Mouse (Mus musculus) kidney, embryonic 16.5 days (tissue): ENCODE data around the gene Pdxk. TPM values are rescaled to one million over a fixed set of nuclear protein-coding genes. Genes with fewer than 3 reads are reported as not detected.

ENCODE experiments used
- ATAC-seq: fragments of 200-750 bp; cut with Nextera tagmentation; 2 replicates; pipeline ENCODE4 v1.8.0; 2017; ENCODE audit warnings: moderate TSS enrichment; ENCODE audit not compliant: low FRiP score, low TSS enrichment
- H3K27ac ChIP-seq: fragments of 300-500 bp; sonication (generic); 2 replicates; pipeline ENCODE4 v1.5.1; 2014; ENCODE audit warnings: low read length
- H3K27me3 ChIP-seq: fragments of 300-500 bp; sonication (generic); 2 replicates; pipeline ENCODE4 v1.6.1; 2014; ENCODE audit warnings: low read length, control low read depth, mixed read lengths; ENCODE audit not compliant: insufficient read depth
- H3K36me3 ChIP-seq: fragments of 300-500 bp; sonication (generic); 2 replicates; pipeline ENCODE4 v1.6.1; 2014; ENCODE audit warnings: low read length, control low read depth, mixed read lengths; ENCODE audit not compliant: insufficient read depth
- H3K4me1 ChIP-seq: fragments of 300-500 bp; sonication (generic); 2 replicates; pipeline ENCODE4 v1.6.1; 2014; ENCODE audit warnings: low read length, control low read depth, mixed read lengths; ENCODE audit not compliant: insufficient read depth
- H3K4me2 ChIP-seq: fragments of 300-500 bp; sonication (generic); replicated peaks from 2 replicates; pipeline ENCODE4 v1.6.1; 2014; ENCODE audit warnings: low read depth, low read length
- H3K4me3 ChIP-seq: fragments of 300-500 bp; sonication (generic); 2 replicates; pipeline ENCODE4 v1.5.1; 2014; ENCODE audit warnings: mild to moderate bottlenecking, low read length
- H3K9ac ChIP-seq: fragments of 300-500 bp; sonication (generic); replicated peaks from 2 replicates; pipeline ENCODE4 v1.6.1; 2014; ENCODE audit warnings: low read length
- H3K9me3 ChIP-seq: fragments of 300-500 bp; sonication (generic); 2 replicates; pipeline ENCODE4 v1.6.1; 2016; ENCODE audit warnings: low read length, control low read depth
- WGBS: fragments of 180-500 bp; shearing (Covaris S2); extraction: QIAGEN DNeasy Blood & Tissue Kit; methylation state at CpG from one replicate; pipeline ENCODE4 v1.1.7; 2014; 5-methylcytosine and 5-hydroxymethylcytosine counted together
- polyA plus RNA-seq: library from polyadenylated mRNA; unstranded; fragments of >200 nt; fragmentation: Nextera tagmentation; extraction: Ambion mirVana; gene quantifications from 2 replicates; pipeline ENCODE4 v1.2.1, GENCODE M21; 2015

Pdxk gene
- polyA plus RNA-seq, 1 experiment from 2014 or later: 28.4 TPM

GRCm38 (mm10) chr10:78473434-78473833 lies 8.7 kb upstream of the Pdxk start:
- H3K27ac ChIP-seq: no peak overlapping the region
- H3K9ac ChIP-seq: no peak overlapping the region
- no peaks in the 10 kb centered on the region for H3K27me3 ChIP-seq
- no peaks in the 10 kb centered on the region for H3K4me1 ChIP-seq
- H3K9me3 ChIP-seq: no peaks in the 10 kb centered on the region
- ATAC-seq: no peak
- WGBS: 63% methylated on average over 5 of the region's 5 CpGs
- no peak overlapping the region for H3K4me2 ChIP-seq
- no peak overlapping the region for H3K4me3 ChIP-seq
- no peaks in the 10 kb centered on the region for H3K36me3 ChIP-seq

GRCm38 (mm10) chr10:78472046-78472445 lies 7.3 kb upstream of the Pdxk start:
- H3K9ac ChIP-seq: no peak overlapping the region
- no peaks in the 10 kb centered on the region for H3K36me3 ChIP-seq
- no peak overlapping the region for H3K4me2 ChIP-seq
- H3K27me3 ChIP-seq: no peaks in the 10 kb centered on the region
- no peaks in the 10 kb centered on the region for H3K4me1 ChIP-seq
- WGBS: 78% methylated on average over 3 of the region's 3 CpGs
- no peak for ATAC-seq
- no peak overlapping the region for H3K4me3 ChIP-seq
- no peaks in the 10 kb centered on the region for H3K9me3 ChIP-seq
- no peak overlapping the region for H3K27ac ChIP-seq

GRCm38 (mm10) chr10:78470582-78471313 lies 6.0 kb upstream of the Pdxk start:
- Histone ChIP-seq H3K4me1 (no peaks in the 10 kb centered on the region), H3K36me3 (no peaks in the 10 kb centered on the region), H3K4me3 (no peak overlapping the region), H3K4me2 (0 out of 2 replicates have a peak overlapping the region, but pooled peaks have one; percentile 1), H3K9me3 (no peaks in the 10 kb centered on the region), H3K27me3 (no peaks in the 10 kb centered on the region), H3K27ac (peak overlapping the region; percentile 25; the same call in 1 of the 2 replicates), H3K9ac (no peak overlapping the region)
- WGBS: 39% methylated on average over 15 of the region's 15 CpGs
- ATAC-seq: no peak; the same call in 1 of the 2 replicates

- Histone ChIP-seq H3K4me3 (no peak overlapping the region), H3K4me1 (peaks cover 7% of the 10 kb centered on the region), H3K4me2 (no peak overlapping the region), H3K27ac (no peak overlapping the region), H3K36me3 (no peaks in the 10 kb centered on the region), H3K9ac (no peak overlapping the region), H3K27me3 (no peaks in the 10 kb centered on the region), H3K9me3 (no peaks in the 10 kb centered on the region)
- no peak for ATAC-seq
- 27% methylated on average over 2 of the region's 2 CpGs for WGBS
Observed at GRCm38 (mm10) chr10:78467761-78468310, 3.1 kb upstream of the Pdxk start.

GRCm38 (mm10) chr10:78466647-78467046 lies 1.9 kb upstream of the Pdxk start:
- Histone ChIP-seq H3K36me3 (no peaks in the 10 kb centered on the region), H3K27me3 (no peaks in the 10 kb centered on the region), H3K9ac (no peak overlapping the region), H3K27ac (no peak overlapping the region), H3K9me3 (no peaks in the 10 kb centered on the region), H3K4me3 (no peak overlapping the region), H3K4me1 (peaks cover 7% of the 10 kb centered on the region), H3K4me2 (no peak overlapping the region)
- 81% methylated on average over 9 of the region's 9 CpGs for WGBS
- no peak for ATAC-seq

GRCm38 (mm10) chr10:78465472-78465871 lies 697 bp upstream of the Pdxk start:
- no peaks in the 10 kb centered on the region for H3K9me3 ChIP-seq
- ATAC-seq: 0 out of 2 replicates have a peak, but pooled peaks have one; percentile 0
- peak overlapping the region; percentile 91; the same call in 1 of the 2 replicates for H3K4me2 ChIP-seq
- peaks cover 11% of the 10 kb centered on the region for H3K4me1 ChIP-seq
- no peak overlapping the region for H3K4me3 ChIP-seq
- H3K36me3 ChIP-seq: no peaks in the 10 kb centered on the region
- H3K9ac ChIP-seq: no peak overlapping the region
- no peak overlapping the region for H3K27ac ChIP-seq
- H3K27me3 ChIP-seq: no peaks in the 10 kb centered on the region
- 83% methylated on average over 3 of the region's 3 CpGs for WGBS

GRCm38 (mm10) chr10:78464201-78464791 lies 479 bp downstream of the Pdxk start:
- Histone ChIP-seq H3K27ac (peak overlapping the region; percentile 25; the same call in 1 of the 2 replicates), H3K4me3 (peak overlapping the region; percentile 56), H3K9me3 (no peaks in the 10 kb centered on the region), H3K36me3 (no peaks in the 10 kb centered on the region), H3K9ac (peak overlapping the region; percentile 69), H3K4me2 (peak overlapping the region; percentile 91), H3K4me1 (peaks cover 15% of the 10 kb centered on the region), H3K27me3 (no peaks in the 10 kb centered on the region)
- peak; percentile 35; the same call in 1 of the 2 replicates for ATAC-seq
- 2% methylated on average over 32 of the region's 32 CpGs for WGBS

- H3K4me1 ChIP-seq: peaks cover 15% of the 10 kb centered on the region
- ATAC-seq: no peak
- H3K36me3 ChIP-seq: no peaks in the 10 kb centered on the region
- H3K4me3 ChIP-seq: peak overlapping the region; percentile 56
- H3K9ac ChIP-seq: peak overlapping the region; percentile 69
- H3K4me2 ChIP-seq: peak overlapping the region; percentile 91
- no peaks in the 10 kb centered on the region for H3K27me3 ChIP-seq
- WGBS: 65% methylated on average over 3 of the region's 3 CpGs
- no peaks in the 10 kb centered on the region for H3K9me3 ChIP-seq
- H3K27ac ChIP-seq: peak overlapping the region; percentile 25; the same call in 1 of the 2 replicates
Observed at GRCm38 (mm10) chr10:78463769-78464167, 1.0 kb downstream of the Pdxk start.

GRCm38 (mm10) chr10:78462945-78463768 lies 1.6 kb downstream of the Pdxk start:
- Histone ChIP-seq H3K9ac (peak overlapping the region; percentile 69; the same call in 1 of the 2 replicates), H3K4me3 (peak overlapping the region; percentile 56), H3K36me3 (no peaks in the 10 kb centered on the region), H3K4me1 (peaks cover 15% of the 10 kb centered on the region), H3K27me3 (no peaks in the 10 kb centered on the region), H3K27ac (peak overlapping the region; percentile 48), H3K4me2 (peak overlapping the region; percentile 91), H3K9me3 (no peaks in the 10 kb centered on the region)
- peak; percentile 21; the same call in 1 of the 2 replicates for ATAC-seq
- 78% methylated on average over 8 of the region's 8 CpGs for WGBS
